Mouse (Mus musculus) liver, embryonic 16.5 days (tissue): Measurements from ENCODE around the gene Cers5. TPM values are rescaled to one million over a fixed set of nuclear protein-coding genes. Genes with fewer than 3 reads are reported as not detected.

Experiments
- ATAC-seq: fragments of 200-750 bp; cut with Nextera tagmentation; 2 replicates; pipeline ENCODE4 v1.8.0; 2017; ENCODE audit warnings: low read depth, mild to moderate bottlenecking, moderate number of reproducible peaks, moderate library complexity
- H3K27ac ChIP-seq: fragments of 300-500 bp; sonication (generic); 2 replicates; pipeline ENCODE4 v1.5.1; 2014; ENCODE audit warnings: mild to moderate bottlenecking, low read length
- H3K27me3 ChIP-seq: fragments of 300-500 bp; sonication (generic); 2 replicates; pipeline ENCODE4 v1.6.1; 2014; ENCODE audit warnings: low read depth, low read length, mixed read lengths; ENCODE audit not compliant: control insufficient read depth, insufficient read depth
- H3K36me3 ChIP-seq: fragments of 300-500 bp; sonication (generic); 2 replicates; pipeline ENCODE4 v1.6.1; 2014; ENCODE audit warnings: mild to moderate bottlenecking; ENCODE audit not compliant: control insufficient read depth, insufficient read depth
- H3K4me1 ChIP-seq: fragments of 300-500 bp; sonication (generic); 2 replicates; pipeline ENCODE4 v1.6.1; 2014; ENCODE audit warnings: low read depth, low read length, mixed read lengths; ENCODE audit not compliant: control insufficient read depth
- H3K4me2 ChIP-seq: fragments of 300-500 bp; sonication (generic); 2 replicates; pipeline ENCODE4 v1.6.1; 2014; ENCODE audit warnings: low read depth, low read length, mixed read lengths
- H3K4me3 ChIP-seq: fragments of 300-500 bp; sonication (generic); 2 replicates; pipeline ENCODE4 v1.5.1; 2014; ENCODE audit warnings: low read depth, mild to moderate bottlenecking, low read length
- H3K9ac ChIP-seq: fragments of 300-500 bp; sonication (generic); 2 replicates; pipeline ENCODE4 v1.6.1; 2014; ENCODE audit warnings: low read depth, low read length
- H3K9me3 ChIP-seq: fragments of 300-500 bp; sonication (generic); replicated peaks from 2 replicates; pipeline ENCODE4 v1.6.1; 2016; ENCODE audit warnings: low read length; ENCODE audit not compliant: control insufficient read depth
- WGBS: fragments of 180-500 bp; shearing (Covaris S2); extraction: QIAGEN DNeasy Blood & Tissue Kit; methylation state at CpG from one replicate; pipeline ENCODE4 v1.1.7; 2014; ENCODE audit not compliant: insufficient replicate concordance; 5-methylcytosine and 5-hydroxymethylcytosine counted together
- polyA plus RNA-seq: library from polyadenylated mRNA; unstranded; fragments of >200 nt; fragmentation: Nextera tagmentation; extraction: Ambion mirVana; gene quantifications from 2 replicates; pipeline ENCODE4 v1.2.1, GENCODE M21; 2015

Gene Cers5
- polyA plus RNA-seq, 1 experiment from 2014 or later = 6.9 TPM

GRCm38 (mm10) chr15:99716814-99717213, 55.9 kb downstream of the Cers5 start:
- ATAC-seq = no peak

GRCm38 (mm10) chr15:99715982-99716746, 56.5 kb downstream of the Cers5 start:
- 58% methylated on average over 11 of the region's 11 CpGs for WGBS
- H3K9me3 ChIP-seq = no peaks in the 10 kb centered on the region
- no peak overlapping the region for H3K4me2 ChIP-seq
- H3K4me3 ChIP-seq = no peak overlapping the region
- no peak overlapping the region for H3K9ac ChIP-seq
- no peak; the same call in 1 of the 2 replicates for ATAC-seq
- H3K36me3 ChIP-seq = peaks cover 7% of the 10 kb centered on the region
- peak overlapping the region; percentile 58 for H3K27ac ChIP-seq
- peaks cover 21% of the 10 kb centered on the region for H3K4me1 ChIP-seq
- H3K27me3 ChIP-seq = no peaks in the 10 kb centered on the region

More at GRCm38 (mm10) chr15:99716814-99717213, 55.9 kb downstream of the Cers5 start:
- WGBS = 70% methylated on average over 12 of the region's 12 CpGs
- Histone ChIP-seq H3K27ac (no peak overlapping the region), H3K9ac (no peak overlapping the region), H3K36me3 (peaks cover 5% of the 10 kb centered on the region; the same call in 1 of the 2 replicates), H3K4me1 (peaks cover 21% of the 10 kb centered on the region), H3K27me3 (no peaks in the 10 kb centered on the region), H3K4me3 (no peak overlapping the region), H3K9me3 (no peaks in the 10 kb centered on the region), H3K4me2 (no peak overlapping the region)

- Histone ChIP-seq H3K4me2 (peak overlapping the region; percentile 15; the same call in 1 of the 2 replicates), H3K36me3 (peaks cover 7% of the 10 kb centered on the region), H3K4me3 (no peak overlapping the region), H3K9ac (no peak overlapping the region), H3K4me1 (peaks cover 21% of the 10 kb centered on the region), H3K9me3 (no peaks in the 10 kb centered on the region), H3K27ac (peak overlapping the region; percentile 58), H3K27me3 (no peaks in the 10 kb centered on the region)
- ATAC-seq = peak; percentile 66
- 48% methylated on average over 13 of the region's 13 CpGs for whole genome bisulfite sequencing
These were observed 57.3 kb downstream of the Cers5 start for GRCm38 (mm10) chr15:99715361-99715865.

- Histone ChIP-seq H3K4me3 (no peak overlapping the region), H3K27ac (peak overlapping the region; percentile 5; the same call in 1 of the 2 replicates), H3K9ac (no peak overlapping the region), H3K27me3 (no peaks in the 10 kb centered on the region), H3K36me3 (peaks cover 7% of the 10 kb centered on the region), H3K9me3 (no peaks in the 10 kb centered on the region), H3K4me2 (peak overlapping the region; percentile 15; the same call in 1 of the 2 replicates), H3K4me1 (peaks cover 21% of the 10 kb centered on the region)
- 35% methylated on average over 7 of the region's 7 CpGs for WGBS
- ATAC-seq = peak; percentile 14
These were observed 57.8 kb downstream of the Cers5 start for GRCm38 (mm10) chr15:99714858-99715257.

GRCm38 (mm10) chr15:99714206-99714605, 58.5 kb downstream of the Cers5 start:
- Histone ChIP-seq H3K4me2 (no peak overlapping the region), H3K36me3 (peaks cover 9% of the 10 kb centered on the region), H3K4me3 (no peak overlapping the region), H3K9ac (no peak overlapping the region), H3K9me3 (no peaks in the 10 kb centered on the region), H3K27ac (no peak overlapping the region), H3K4me1 (peaks cover 21% of the 10 kb centered on the region), H3K27me3 (no peaks in the 10 kb centered on the region)
- WGBS = 67% methylated on average over 4 of the region's 4 CpGs
- ATAC-seq = no peak

- Histone ChIP-seq H3K27ac (no peak overlapping the region), H3K4me3 (no peak overlapping the region), H3K9me3 (no peaks in the 10 kb centered on the region), H3K36me3 (peaks cover 9% of the 10 kb centered on the region), H3K27me3 (no peaks in the 10 kb centered on the region), H3K9ac (no peak overlapping the region), H3K4me1 (peaks cover 21% of the 10 kb centered on the region), H3K4me2 (no peak overlapping the region)
- no peak for ATAC-seq
- WGBS = 89% methylated on average over 3 of the region's 3 CpGs
These were observed 59.1 kb downstream of the Cers5 start for GRCm38 (mm10) chr15:99713569-99713968.

- no peak overlapping the region for H3K9ac ChIP-seq
- peaks cover 21% of the 10 kb centered on the region for H3K4me1 ChIP-seq
- no peak for ATAC-seq
- H3K9me3 ChIP-seq = no peaks in the 10 kb centered on the region
- H3K27me3 ChIP-seq = no peaks in the 10 kb centered on the region
- H3K27ac ChIP-seq = no peak overlapping the region
- H3K36me3 ChIP-seq = peaks cover 9% of the 10 kb centered on the region
- WGBS = 60% methylated on average over 13 of the region's 13 CpGs
- H3K4me3 ChIP-seq = no peak overlapping the region
- no peak overlapping the region for H3K4me2 ChIP-seq
These were observed 59.8 kb downstream of the Cers5 start for GRCm38 (mm10) chr15:99712666-99713559.

- H3K4me2 ChIP-seq = no peak overlapping the region
- H3K4me3 ChIP-seq = no peak overlapping the region
- H3K27ac ChIP-seq = 0 out of 2 replicates have a peak overlapping the region, but pooled peaks have one; percentile 14
- WGBS = 57% methylated on average over 3 of the region's 3 CpGs
- no peak for ATAC-seq
- H3K9ac ChIP-seq = no peak overlapping the region
- H3K9me3 ChIP-seq = no peaks in the 10 kb centered on the region
- peaks cover 21% of the 10 kb centered on the region for H3K4me1 ChIP-seq
- no peaks in the 10 kb centered on the region for H3K27me3 ChIP-seq
- peaks cover 16% of the 10 kb centered on the region for H3K36me3 ChIP-seq
These were observed 61.2 kb downstream of the Cers5 start for GRCm38 (mm10) chr15:99711491-99711890.
